Mouse (Mus musculus) megakaryocyte, adult 5-6 weeks (primary cell): ENCODE data around the gene Gm10097. TPM values are rescaled to one million over a fixed set of nuclear protein-coding genes. Genes with fewer than 3 reads are reported as not detected.

Experiments used
- ATAC-seq: 2 replicates; pipeline ENCODE4 v1.8.0; 2016; ENCODE audit warnings: mild to moderate bottlenecking, inconsistent platforms; ENCODE audit not compliant: poor library complexity, severe bottlenecking
- total RNA-seq, 2 experiments: library from RNA; stranded (forward) in 1 of 2; stranded (reverse) in 1 of 2; fragments of 153-499, 151-499 nt in 1 of 2; fragments of 221-1000, 200-1000 nt in 1 of 2; gene quantifications; 2 replicates each; pipeline versions ENCODE4 v1.2.3 to v1.2.4; 2015 to 2017

The Gm10097 gene
- total RNA-seq, 2 experiments from 2014 or later = 0.18 TPM; not detected in 1

DNA sequence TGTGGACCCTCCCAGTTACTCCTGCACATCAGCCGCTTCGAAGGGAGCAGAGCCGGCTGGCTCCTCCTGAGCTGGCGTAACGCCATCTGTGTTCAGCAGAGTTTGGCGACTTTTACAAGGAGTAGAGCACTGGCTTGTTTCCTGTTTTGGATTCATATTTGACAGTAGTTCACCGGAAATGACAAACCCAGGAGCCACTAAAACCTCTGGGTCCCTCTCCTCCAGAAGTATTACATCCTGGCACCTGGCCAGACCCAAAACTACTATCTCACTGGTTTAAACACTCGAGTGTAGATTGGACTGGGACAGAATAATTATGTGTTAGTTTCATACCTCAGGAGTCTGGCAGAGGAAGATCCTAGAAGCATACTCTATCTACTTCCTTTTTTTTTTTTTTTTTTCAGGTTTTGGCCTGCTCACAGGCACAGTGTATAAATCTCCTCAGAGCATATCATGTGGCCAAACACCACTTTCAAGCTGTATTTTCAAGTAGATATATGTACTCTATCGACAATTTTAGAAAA, 11.0 kb downstream of the Gm10097 start:
- peak; percentile 77 for ATAC-seq

DNA sequence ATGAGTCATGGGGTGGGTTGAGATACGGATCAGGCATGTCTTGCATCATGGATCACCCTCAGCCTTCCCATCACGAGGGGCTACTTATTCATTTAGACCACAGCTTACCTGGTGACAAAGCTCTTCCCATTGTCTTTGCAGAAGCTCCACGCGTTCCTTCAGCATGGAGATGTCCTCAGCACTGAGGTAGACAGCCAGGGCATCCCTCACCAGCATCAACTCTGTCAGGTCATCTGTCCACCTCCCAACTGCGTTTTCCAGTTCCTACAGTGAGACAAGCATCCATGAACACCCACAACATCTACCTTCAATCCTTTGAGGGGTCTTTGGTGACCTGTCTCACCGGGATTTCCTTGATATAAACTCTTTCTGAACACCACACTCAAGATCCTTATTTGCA, 14.7 kb downstream of the Gm10097 start:
- no peak for ATAC-seq

DNA sequence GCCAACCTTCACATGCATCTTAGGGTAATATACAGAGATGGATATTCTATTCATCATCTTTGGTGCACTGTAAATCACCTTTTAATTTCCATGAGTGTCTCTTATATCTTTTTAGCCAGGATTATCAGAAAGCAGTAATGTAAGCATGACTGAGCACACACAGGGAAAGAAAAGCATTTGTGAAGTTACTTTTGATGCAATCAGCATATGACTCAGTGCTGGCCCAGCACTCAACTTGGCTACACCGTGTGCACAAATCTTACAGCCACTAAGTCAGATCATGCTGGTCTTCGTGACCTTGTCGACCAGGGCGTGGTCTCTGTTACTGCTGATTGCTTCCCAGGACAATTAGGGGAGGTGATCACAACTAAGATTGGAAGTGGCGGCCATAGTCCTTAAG, 16.8 kb downstream of the Gm10097 start:
- no peak for ATAC-seq

GRCm38 (mm10) chr10:5086329-5086728, 17.3 kb downstream of the Gm10097 start:
- ATAC-seq = no peak

- no peak for ATAC-seq
These were observed 18.3 kb downstream of the Gm10097 start for GRCm38 (mm10) chr10:5087336-5087735.

DNA sequence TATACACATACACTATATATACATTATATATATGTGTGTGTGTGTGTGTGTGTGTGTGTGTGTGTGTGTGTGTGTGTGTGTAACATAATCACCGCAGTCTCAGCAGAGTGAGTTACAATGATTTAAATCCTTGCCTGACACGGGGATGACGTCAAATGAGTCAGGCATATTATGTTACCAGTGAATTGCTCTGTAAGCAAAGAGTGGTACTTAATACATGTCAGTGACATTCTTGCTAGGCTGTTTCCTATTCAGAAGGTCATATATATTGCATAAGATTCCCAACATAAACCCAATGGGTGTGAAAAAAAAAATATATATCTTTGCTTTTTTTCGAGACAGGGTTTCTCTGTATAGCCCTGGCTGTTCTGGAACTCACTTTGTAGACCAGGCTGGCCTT, 20.1 kb downstream of the Gm10097 start:
- no peak for ATAC-seq

DNA sequence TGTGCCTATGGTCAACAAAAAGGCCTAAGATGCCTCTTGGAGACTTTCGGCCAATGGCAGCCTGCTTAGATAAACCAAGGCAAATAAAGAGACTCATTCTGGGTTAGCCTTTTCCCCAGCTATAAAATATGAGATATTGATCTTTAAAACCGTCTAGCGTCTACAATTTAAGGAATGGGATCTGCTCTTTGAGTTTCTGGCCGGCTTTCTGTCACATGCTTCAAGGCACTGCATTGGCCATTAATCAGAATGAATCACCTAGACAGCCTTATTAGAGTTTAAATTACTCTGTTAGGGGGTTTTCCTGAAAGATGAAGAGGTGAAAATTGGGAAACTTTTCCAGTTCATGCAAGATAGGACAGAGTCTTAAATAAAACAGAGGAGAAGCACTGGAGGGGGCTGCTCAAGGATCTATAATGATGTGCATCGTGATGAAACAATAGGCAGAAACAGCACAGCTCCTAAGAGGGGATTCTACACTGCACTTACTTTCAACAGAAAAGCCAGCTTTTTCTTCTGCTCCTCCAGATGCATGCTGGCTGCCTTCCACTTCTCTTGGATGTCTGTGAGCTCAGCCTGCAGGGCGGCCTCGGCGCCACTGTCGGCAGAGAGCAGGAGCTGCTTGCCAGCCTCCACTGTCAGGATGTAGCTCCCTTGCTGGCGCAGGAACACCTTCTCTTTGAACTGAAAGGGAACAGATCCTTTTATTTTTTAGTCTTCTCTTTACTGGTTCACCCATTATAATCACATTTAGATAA, 28.2 kb downstream of the Gm10097 start:
- no peak for ATAC-seq

- no peak for ATAC-seq
These were observed 28.8 kb downstream of the Gm10097 start for GRCm38 (mm10) chr10:5097754-5098137.

GRCm38 (mm10) chr10:5110773-5111172, 41.8 kb downstream of the Gm10097 start:
- ATAC-seq = no peak

DNA sequence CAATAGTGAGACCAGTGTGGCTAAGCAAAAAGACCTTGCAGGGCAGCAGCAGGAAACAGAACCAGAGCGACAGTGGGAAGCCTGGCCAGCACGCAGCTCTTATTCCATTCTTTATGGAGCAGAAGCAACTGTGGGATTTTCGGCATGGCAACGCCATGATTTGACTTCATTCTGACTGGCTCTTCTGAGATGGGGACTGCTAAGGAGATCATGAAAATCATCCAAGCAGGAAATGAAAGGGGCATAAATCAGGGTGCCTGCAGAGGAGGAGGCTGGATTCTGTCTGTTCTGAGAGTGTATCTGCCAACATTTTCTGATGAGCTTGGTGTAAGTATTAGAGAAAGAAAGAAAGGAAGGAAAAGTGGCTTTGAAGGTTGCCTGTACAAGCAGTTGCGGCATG, 47.2 kb downstream of the Gm10097 start:
- no peak for ATAC-seq

DNA sequence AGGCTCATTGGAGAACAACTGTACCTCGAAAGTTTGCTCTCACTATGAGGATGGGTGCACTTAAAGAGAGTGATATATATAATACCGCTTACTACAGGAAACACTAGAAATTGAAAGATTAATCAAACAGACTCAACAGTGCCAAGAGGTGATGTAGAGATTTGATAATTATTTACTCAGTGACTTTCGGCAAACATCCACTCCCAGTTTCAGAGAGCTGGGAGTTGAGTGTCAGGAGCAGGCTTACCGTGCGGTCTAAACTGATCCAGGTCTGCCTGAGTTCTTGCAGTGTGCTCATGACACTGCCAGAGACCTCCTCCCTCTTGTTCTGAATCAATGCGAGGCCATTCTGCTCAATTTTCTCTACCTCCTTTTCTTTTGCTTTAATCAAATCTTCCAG, 47.7 kb downstream of the Gm10097 start:
- no peak for ATAC-seq
